Mouse (Mus musculus) midbrain, embryonic 10.5 days (tissue): ENCODE results near the gene Tmem101. TPM values are rescaled to one million over a fixed set of nuclear protein-coding genes. Genes with fewer than 3 reads are reported as not detected.

Experiments
- DNase-seq: peaks from one replicate; pipeline ENCODE4 v3.0.0-alpha.2; 2017; ENCODE audit warnings: low spot score
- H3K27ac ChIP-seq: fragments of 300-500 bp; sonication (generic); replicated peaks from 2 replicates; pipeline ENCODE4 v1.5.1; 2016; ENCODE audit warnings: mild to moderate bottlenecking
- H3K27me3 ChIP-seq: fragments of 300-500 bp; sonication (generic); 2 replicates; pipeline ENCODE4 v1.6.1; 2016; ENCODE audit warnings: low read depth, mild to moderate bottlenecking; ENCODE audit not compliant: poor library complexity, severe bottlenecking
- H3K36me3 ChIP-seq: fragments of 300-500 bp; sonication (generic); 2 replicates; pipeline ENCODE4 v1.6.1; 2016; ENCODE audit warnings: mild to moderate bottlenecking, moderate library complexity
- H3K4me1 ChIP-seq: fragments of 300-500 bp; sonication (generic); 2 replicates; pipeline ENCODE4 v1.6.1; 2016
- H3K4me3 ChIP-seq: fragments of 300-500 bp; sonication (generic); 2 replicates; pipeline ENCODE4 v1.5.1; 2016; ENCODE audit warnings: mild to moderate bottlenecking, moderate library complexity
- H3K9me3 ChIP-seq: fragments of 300-500 bp; sonication (generic); replicated peaks from 2 replicates; pipeline ENCODE4 v1.6.1; 2016; ENCODE audit warnings: mild to moderate bottlenecking
- WGBS: fragments of 180-500 bp; shearing (Covaris S2); methylation state at CpG from one replicate; pipeline ENCODE4 v1.1.7; 2016; 5-methylcytosine and 5-hydroxymethylcytosine counted together
- polyA plus RNA-seq: library from polyadenylated mRNA; unstranded; fragments of >200 nt; fragmentation: Nextera tagmentation; extraction: Ambion mirVana; gene quantifications from 2 replicates; pipeline ENCODE4 v1.2.1, GENCODE M21; 2016

The Tmem101 gene
- polyA plus RNA-seq, result 40.4 and 42.3 TPM in 2 replicates

- Histone ChIP-seq H3K36me3 (peaks cover 36% of the 10 kb centered on the region), H3K4me1 (peaks cover 15% of the 10 kb centered on the region), H3K27ac (peak within 1 kb of the TSS; percentile 88), H3K27me3 (no peaks in the 10 kb centered on the region), H3K4me3 (peak within 1 kb of the TSS; percentile 76), H3K9me3 (no peaks in the 10 kb centered on the region)
- DNase-seq, result peak; percentile 88
- under 1% methylated on average over 37 of the region's 37 CpGs for WGBS
These were observed at the start of gene Tmem101 for GRCm38 (mm10) chr11:102156039-102156785. Tmem101 (minus strand) TSS chr11:102156404.

GRCm38 (mm10) chr11:102201408-102201821 is 45.2 kb upstream of the Tmem101 start:
- H3K9me3 ChIP-seq, result no peaks in the 10 kb centered on the region
- H3K36me3 ChIP-seq, result peaks cover 99% of the 10 kb centered on the region
- H3K27me3 ChIP-seq, result 0 out of 2 replicates have a peak, but pooled peaks cover under 1% of the 10 kb centered on the region

DNA sequence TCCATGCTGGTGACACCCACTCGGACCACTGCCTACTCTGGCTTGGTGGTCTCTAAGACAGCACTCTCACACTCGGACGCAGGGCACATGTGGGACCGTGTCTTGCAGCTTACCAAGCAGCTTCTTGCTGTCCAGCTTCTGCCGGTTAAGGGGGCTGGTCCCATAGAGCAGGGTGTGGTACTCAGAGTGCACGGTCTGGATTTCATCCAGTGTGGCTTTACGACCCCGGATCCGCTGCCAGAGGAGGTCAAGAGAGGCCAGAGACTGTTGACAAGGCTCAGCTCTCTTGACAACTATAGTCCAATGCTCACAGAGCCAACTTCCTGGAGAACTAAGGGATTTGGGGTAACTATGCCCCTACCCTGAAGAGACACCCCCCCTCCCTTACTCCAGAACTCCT is 43.7 kb upstream of the Tmem101 start:
- H3K4me1 ChIP-seq, result peaks cover 15% of the 10 kb centered on the region
- H3K36me3 ChIP-seq, result peaks cover 100% of the 10 kb centered on the region
- WGBS, result 89% methylated on average over 9 of the region's 9 CpGs
- no peak overlapping the region for H3K27ac ChIP-seq
- H3K9me3 ChIP-seq, result no peaks in the 10 kb centered on the region
- DNase-seq, result no peak
- H3K4me3 ChIP-seq, result no peak overlapping the region
- no peaks in the 10 kb centered on the region for H3K27me3 ChIP-seq

More at GRCm38 (mm10) chr11:102201408-102201821, 45.2 kb upstream of the Tmem101 start:
- no peak for DNase-seq
- Histone ChIP-seq H3K27ac (no peak overlapping the region; the same call in 1 of the 2 replicates), H3K4me3 (no peak overlapping the region), H3K4me1 (peaks cover 19% of the 10 kb centered on the region)
- WGBS, result 81% methylated on average over 12 of the region's 12 CpGs

GRCm38 (mm10) chr11:102198245-102198644 is 42.0 kb upstream of the Tmem101 start:
- Histone ChIP-seq H3K36me3 (peaks cover 100% of the 10 kb centered on the region), H3K27me3 (no peaks in the 10 kb centered on the region), H3K4me1 (peaks cover 15% of the 10 kb centered on the region), H3K9me3 (no peaks in the 10 kb centered on the region), H3K4me3 (no peak overlapping the region), H3K27ac (no peak overlapping the region)
- no peak for DNase-seq
- WGBS, result 71% methylated on average over 6 of the region's 6 CpGs

- WGBS, result 88% methylated on average over 21 of the region's 21 CpGs
These were observed 40.0 kb upstream of the Tmem101 start for GRCm38 (mm10) chr11:102196018-102196797.

GRCm38 (mm10) chr11:102193657-102194440 is 37.6 kb upstream of the Tmem101 start:
- Histone ChIP-seq H3K36me3 (peaks cover 71% of the 10 kb centered on the region), H3K4me3 (no peak overlapping the region)

More at GRCm38 (mm10) chr11:102196018-102196797, 40.0 kb upstream of the Tmem101 start:
- no peak for DNase-seq
- no peak overlapping the region for H3K4me3 ChIP-seq
- H3K27ac ChIP-seq, result no peak overlapping the region
- H3K36me3 ChIP-seq, result peaks cover 94% of the 10 kb centered on the region
- no peaks in the 10 kb centered on the region for H3K9me3 ChIP-seq
- no peaks in the 10 kb centered on the region for H3K27me3 ChIP-seq
- H3K4me1 ChIP-seq, result peaks cover 12% of the 10 kb centered on the region

GRCm38 (mm10) chr11:102190848-102191247 is 34.6 kb upstream of the Tmem101 start:
- Histone ChIP-seq H3K4me1 (peaks cover 25% of the 10 kb centered on the region), H3K36me3 (peaks cover 41% of the 10 kb centered on the region), H3K4me3 (peak overlapping the region; percentile 75), H3K9me3 (no peaks in the 10 kb centered on the region), H3K27me3 (no peaks in the 10 kb centered on the region), H3K27ac (no peak overlapping the region)
- 52% methylated on average over 4 of the region's 4 CpGs for WGBS
- DNase-seq, result no peak

More at GRCm38 (mm10) chr11:102193657-102194440, 37.6 kb upstream of the Tmem101 start:
- H3K4me1 ChIP-seq, result peaks cover 32% of the 10 kb centered on the region
- no peaks in the 10 kb centered on the region for H3K9me3 ChIP-seq
- no peak overlapping the region; the same call in 1 of the 2 replicates for H3K27ac ChIP-seq
- WGBS, result 89% methylated on average over 9 of the region's 9 CpGs
- no peak for DNase-seq
- no peaks in the 10 kb centered on the region for H3K27me3 ChIP-seq

DNA sequence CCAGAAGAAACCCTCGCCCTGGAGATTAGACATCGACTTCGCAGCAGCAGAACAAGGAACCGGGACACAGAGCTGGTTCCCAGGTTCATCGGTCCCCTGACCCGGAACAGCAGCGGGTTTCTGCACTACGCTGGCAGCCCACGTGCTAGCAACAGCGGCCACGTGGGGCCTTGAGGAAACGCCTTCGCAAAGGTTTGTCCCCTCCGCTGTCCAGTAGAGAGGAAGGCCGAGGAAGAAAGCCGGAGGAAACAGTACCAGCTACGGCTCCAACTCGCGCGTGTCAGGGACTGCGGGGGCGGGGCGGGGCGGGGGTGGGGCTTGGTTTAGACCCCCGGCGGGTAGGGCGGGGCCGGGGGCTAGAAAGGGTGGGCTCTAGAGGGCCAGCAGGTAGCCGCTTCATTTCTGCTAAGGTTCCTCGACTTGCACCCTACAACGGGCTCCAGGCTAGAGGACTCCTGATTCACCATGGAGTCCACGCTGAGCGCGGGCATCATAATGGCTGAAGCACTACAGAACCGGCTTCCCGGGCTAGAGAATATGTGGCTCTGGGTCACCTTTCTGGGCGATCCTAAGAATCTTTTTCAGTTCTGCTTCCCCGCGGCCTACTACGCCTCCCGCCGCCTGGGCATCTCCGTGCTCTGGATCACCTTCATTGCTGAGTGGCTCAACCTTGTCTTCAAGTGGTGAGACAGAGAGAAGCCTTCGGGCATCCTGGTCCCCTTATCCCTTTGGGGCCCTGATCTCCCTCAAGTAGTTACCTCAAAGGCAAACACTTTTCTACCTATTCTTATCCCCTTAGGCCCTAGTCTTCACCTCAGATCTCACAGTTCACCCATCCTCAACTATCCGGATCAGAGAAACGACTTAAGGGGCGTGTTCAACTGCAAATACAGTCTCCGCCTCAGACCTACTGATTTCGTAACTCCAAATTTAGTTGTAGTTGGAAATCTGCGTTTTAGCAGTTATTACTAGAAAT is 33.5 kb upstream of the Tmem101 start, which contains the start of gene G6pc3:
Gene G6pc3 (plus strand): TSS at position 160 of the 976 bp plus-strand sequence.
- H3K27me3 ChIP-seq, result no peaks in the 10 kb centered on the region
- H3K9me3 ChIP-seq, result no peaks in the 10 kb centered on the region
- 3% methylated on average over 50 of the region's 50 CpGs for whole genome bisulfite sequencing
- peak within 1 kb of the TSS; percentile 75 for H3K4me3 ChIP-seq
- H3K27ac ChIP-seq, result peak within 1 kb of the TSS; percentile 85
- peaks cover 30% of the 10 kb centered on the region for H3K36me3 ChIP-seq
- H3K4me1 ChIP-seq, result peaks cover 30% of the 10 kb centered on the region
- peak; percentile 85 for DNase-seq

GRCm38 (mm10) chr11:102188980-102189379 is 32.8 kb upstream of the Tmem101 start:
- H3K27me3 ChIP-seq, result no peaks in the 10 kb centered on the region
- peaks cover 22% of the 10 kb centered on the region for H3K36me3 ChIP-seq
- peak overlapping the region; percentile 75 for H3K4me3 ChIP-seq
- peaks cover 35% of the 10 kb centered on the region for H3K4me1 ChIP-seq
- no peaks in the 10 kb centered on the region for H3K9me3 ChIP-seq
- peak overlapping the region; percentile 85 for H3K27ac ChIP-seq
- DNase-seq, result no peak
- WGBS, result 70% methylated on average over 6 of the region's 6 CpGs

DNA sequence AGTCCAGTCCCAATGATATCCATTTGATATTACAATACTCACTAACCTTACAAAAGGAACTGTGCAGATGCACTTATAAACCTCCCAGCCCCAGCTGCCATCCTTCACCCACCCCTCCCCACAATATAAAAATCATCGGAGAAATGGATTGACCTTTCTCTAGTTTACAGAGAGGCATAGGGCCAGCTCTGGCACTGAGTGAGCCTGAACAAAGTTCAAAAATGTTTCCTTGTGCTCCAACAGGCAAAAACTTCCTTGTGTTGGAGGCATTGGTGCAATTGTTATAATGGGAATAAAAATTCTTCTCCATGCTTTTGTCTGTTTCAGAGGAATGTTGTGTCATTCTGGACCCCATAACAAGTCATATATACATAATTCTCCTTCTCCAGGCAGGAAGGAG is 30.0 kb upstream of the Tmem101 start:
- H3K4me1 ChIP-seq, result peaks cover 44% of the 10 kb centered on the region
- 85% methylated on average over 1 of the region's 1 CpGs for WGBS
- no peak overlapping the region for H3K27ac ChIP-seq
- H3K27me3 ChIP-seq, result no peaks in the 10 kb centered on the region
- H3K9me3 ChIP-seq, result no peaks in the 10 kb centered on the region
- H3K36me3 ChIP-seq, result peaks cover 20% of the 10 kb centered on the region
- no peak for DNase-seq
- no peak overlapping the region for H3K4me3 ChIP-seq

DNA sequence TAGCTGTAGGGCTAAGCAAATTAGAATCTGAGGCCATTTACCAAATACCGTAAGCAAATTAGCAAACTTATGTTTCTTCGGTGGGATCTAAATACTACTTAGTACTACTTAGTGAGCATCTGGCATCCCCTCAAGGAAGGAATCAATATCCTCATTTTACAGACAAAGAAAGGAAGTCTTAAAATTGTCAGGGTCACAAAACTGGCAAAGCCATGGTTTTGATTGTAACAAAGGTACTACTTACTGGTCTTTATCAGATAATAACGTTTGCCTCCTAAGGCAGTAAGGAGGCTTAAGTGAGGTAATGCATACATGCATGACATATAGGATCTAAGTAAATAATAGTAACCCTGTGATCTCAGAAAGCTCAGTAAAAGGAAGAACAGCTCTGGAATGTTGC is 29.5 kb upstream of the Tmem101 start:
- Histone ChIP-seq H3K9me3 (no peaks in the 10 kb centered on the region), H3K36me3 (peaks cover 26% of the 10 kb centered on the region), H3K4me3 (peak overlapping the region; percentile 97), H3K4me1 (peaks cover 38% of the 10 kb centered on the region), H3K27ac (peak overlapping the region; percentile 98), H3K27me3 (no peaks in the 10 kb centered on the region)
- no peak for DNase-seq
- WGBS, result 72% methylated on average over 3 of the region's 3 CpGs
